Mouse (Mus musculus): ENCODE measurements at regions not wholly inside any gene's neighbourhood (a gene's known extent, or its start where the extent isn't known, plus 50 kb on each side); places are given as distances from the start of the nearest gene placed in this dataset.

GRCm38 (mm10) chr6:94814711-94815110, 114.8 kb upstream of the Lrig1 start:
- DNase-seq (ENCODE audit: low read depth, low spot score), result no peak

- DNase-seq (ENCODE audit: low read depth, low spot score), result no peak
Measured at GRCm38 (mm10) chr6:94813481-94814148, 113.7 kb upstream of the Lrig1 start.

- DNase-seq (ENCODE audit: low read depth, low spot score), result no peak
Measured at GRCm38 (mm10) chr6:94811846-94812245, 111.9 kb upstream of the Lrig1 start.

- no peak for DNase-seq (ENCODE audit: low read depth, low spot score)
Measured at GRCm38 (mm10) chr6:94807216-94807615, 107.3 kb upstream of the Lrig1 start.

- DNase-seq (ENCODE audit: low read depth, low spot score), result no peak
Measured at GRCm38 (mm10) chr6:94806481-94807160, 106.7 kb upstream of the Lrig1 start.

- no peak for DNase-seq (ENCODE audit: low read depth, low spot score)
Measured at GRCm38 (mm10) chr6:94805685-94806084, 105.7 kb upstream of the Lrig1 start.

GRCm38 (mm10) chr6:94804284-94804815, 104.4 kb upstream of the Lrig1 start:
- no peak for DNase-seq (ENCODE audit: low read depth, low spot score)

GRCm38 (mm10) chr6:94801039-94801438, 101.1 kb upstream of the Lrig1 start:
- DNase-seq (ENCODE audit: low read depth, low spot score), result no peak

- DNase-seq (ENCODE audit: low read depth, low spot score), result no peak
Measured at GRCm38 (mm10) chr6:94798545-94799211, 98.7 kb upstream of the Lrig1 start.

- DNase-seq (ENCODE audit: low read depth, low spot score), result no peak
Measured at GRCm38 (mm10) chr6:94795442-94795841, 95.5 kb upstream of the Lrig1 start.

GRCm38 (mm10) chr6:94793555-94793954, 93.6 kb upstream of the Lrig1 start:
- DNase-seq (ENCODE audit: low read depth, low spot score), result no peak

- DNase-seq (ENCODE audit: low read depth, low spot score), result no peak
Measured at GRCm38 (mm10) chr6:94792312-94792711, 92.4 kb upstream of the Lrig1 start.

- DNase-seq (ENCODE audit: low read depth, low spot score), result no peak
Measured at GRCm38 (mm10) chr6:94789308-94789763, 89.4 kb upstream of the Lrig1 start.

- no peak for DNase-seq (ENCODE audit: low read depth, low spot score)
Measured at GRCm38 (mm10) chr6:94783471-94783870, 83.5 kb upstream of the Lrig1 start.

GRCm38 (mm10) chr6:94780621-94781020, 80.7 kb upstream of the Lrig1 start:
- DNase-seq (ENCODE audit: low read depth, low spot score), result no peak

GRCm38 (mm10) chr6:94779854-94780253, 79.9 kb upstream of the Lrig1 start:
- no peak for DNase-seq (ENCODE audit: low read depth, low spot score)

GRCm38 (mm10) chr6:94779213-94779612, 79.3 kb upstream of the Lrig1 start:
- no peak for DNase-seq (ENCODE audit: low read depth, low spot score)

GRCm38 (mm10) chr6:94778797-94779196, 78.8 kb upstream of the Lrig1 start:
- DNase-seq (ENCODE audit: low read depth, low spot score), result no peak

- DNase-seq (ENCODE audit: low read depth, low spot score), result no peak
Measured at GRCm38 (mm10) chr6:94776585-94776984, 76.6 kb upstream of the Lrig1 start.

- no peak for DNase-seq (ENCODE audit: low read depth, low spot score)
Measured at GRCm38 (mm10) chr6:94774871-94775270, 74.9 kb upstream of the Lrig1 start.

GRCm38 (mm10) chr6:94773604-94774486, 73.9 kb upstream of the Lrig1 start:
- no peak for DNase-seq (ENCODE audit: low read depth, low spot score)
